Mouse (Mus musculus): ENCODE measurements around the gene Med27.

DNA sequence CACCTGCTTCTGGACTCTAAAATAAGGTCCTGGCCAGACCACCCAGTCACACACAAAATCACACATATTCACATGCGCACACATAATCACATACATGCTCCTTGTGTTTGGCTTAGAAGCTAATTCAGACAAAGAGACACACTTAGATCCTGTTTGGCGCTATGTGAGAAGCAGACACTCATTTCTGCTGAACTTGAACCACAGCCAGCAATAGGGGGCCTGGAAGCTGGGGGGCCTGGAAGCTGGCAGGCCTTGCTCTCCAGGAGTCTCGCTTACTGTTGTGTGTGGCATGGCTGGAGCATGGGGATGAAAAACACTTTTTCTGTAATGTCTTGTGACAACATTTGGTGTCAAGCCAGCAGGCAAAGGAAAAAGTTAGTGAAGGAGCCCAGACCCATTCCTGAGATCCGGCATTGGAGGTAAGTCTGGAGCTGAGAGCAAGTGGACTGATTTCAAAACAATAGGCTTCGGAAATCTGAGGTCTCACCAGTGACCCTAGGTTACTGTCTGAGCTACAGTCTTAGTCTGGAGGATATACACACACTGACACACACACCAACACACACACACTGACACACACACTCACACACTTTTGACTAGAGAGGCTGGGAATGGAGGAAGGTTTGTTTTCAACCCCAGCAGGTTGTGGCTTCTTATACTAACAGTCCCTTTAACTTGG, 189.1 kb downstream of the Med27 start:
- TF ChIP-seq CTCF (IDR thresholded peaks at IDR 0.05; ENCODE audit: low read depth, low read length) = no peak
- TF ChIP-seq EP300 (IDR thresholded peaks at IDR 0.05; ENCODE audit: insufficient read depth, low read depth, low read length) = no peak
- TF ChIP-seq POLR2A (IDR thresholded peaks at IDR 0.05; ENCODE audit: insufficient read depth, low read length) = no peak
